Mouse (Mus musculus) T-helper 2 cell (primary cell): ENCODE data around the gene Spag9.

Experiments
- in situ Hi-C: fragments of 300-600 bp; cut with MboI, MseI; formaldehyde crosslinking; loops from one replicate; pipeline ENCODE4 v1.15.1; 2025; ENCODE audit warnings: high pct_unique_total_duplicates

Gene Spag9

GRCm38 (mm10) chr11:94149509-94150259 is 153.8 kb downstream of the Spag9 start:
- in situ Hi-C loops: no loop called here

- in situ Hi-C loops: no loop called here
Observed at GRCm38 (mm10) chr11:94150519-94151470, 154.9 kb downstream of the Spag9 start.

- in situ Hi-C loops: no loop called here
Observed at GRCm38 (mm10) chr11:94154201-94154600, 158.3 kb downstream of the Spag9 start.

- in situ Hi-C loops: no loop called here
Observed at GRCm38 (mm10) chr11:94158521-94158920, 162.6 kb downstream of the Spag9 start.

- in situ Hi-C loops: no loop called here
Observed at GRCm38 (mm10) chr11:94159066-94159880, 163.4 kb downstream of the Spag9 start.

GRCm38 (mm10) chr11:94159911-94160415 is 164.1 kb downstream of the Spag9 start:
- in situ Hi-C loops: no loop called here

- in situ Hi-C loops: no loop called here
Observed at GRCm38 (mm10) chr11:94160443-94161266, 164.8 kb downstream of the Spag9 start.

GRCm38 (mm10) chr11:94161267-94161646 is 165.4 kb downstream of the Spag9 start:
- in situ Hi-C loops: no loop called here

- in situ Hi-C loops: no loop called here
Observed at GRCm38 (mm10) chr11:94161867-94162581, 166.1 kb downstream of the Spag9 start.

GRCm38 (mm10) chr11:94163005-94163767 is 167.3 kb downstream of the Spag9 start:
- in situ Hi-C loops: no loop called here

GRCm38 (mm10) chr11:94165745-94166144 is 169.9 kb downstream of the Spag9 start:
- in situ Hi-C loops: no loop called here

GRCm38 (mm10) chr11:94168238-94168637 is 172.3 kb downstream of the Spag9 start:
- in situ Hi-C loops: no loop called here

- in situ Hi-C loops: no loop called here
Observed at GRCm38 (mm10) chr11:94169596-94169995, 173.7 kb downstream of the Spag9 start.

GRCm38 (mm10) chr11:94171691-94172090 is 175.8 kb downstream of the Spag9 start:
- in situ Hi-C loops: no loop called here

GRCm38 (mm10) chr11:94172186-94172585 is 176.3 kb downstream of the Spag9 start:
- in situ Hi-C loops: no loop called here

GRCm38 (mm10) chr11:94173726-94174146 is 177.8 kb downstream of the Spag9 start:
- in situ Hi-C loops: no loop called here

- in situ Hi-C loops: no loop called here
Observed at GRCm38 (mm10) chr11:94175288-94175687, 179.4 kb downstream of the Spag9 start.
